Mouse (Mus musculus): Measurements from ENCODE around the gene Rpl11. TPM values are rescaled to one million over a fixed set of nuclear protein-coding genes. Genes with fewer than 3 reads are reported as not detected.

The Rpl11 gene
- polyA plus RNA-seq, 1 experiment from 2014 or later = 535 TPM

Other genes starting within 250 kb of the Rpl11 start
- gene Srsf10, start 197.7 kb downstream of the Rpl11 start, polyA plus RNA-seq (2015; fragmentation: Nextera tagmentation; extraction: Ambion mirVana) = 192 and 194 TPM in 2 replicates
- gene Pnrc2, start 179.6 kb downstream of the Rpl11 start, polyA plus RNA-seq (2015; fragmentation: Nextera tagmentation; extraction: Ambion mirVana) = 190 and 194 TPM in 2 replicates
- 0.68 and 0.70 TPM in 2 replicates for gene Cnr2, start 158.0 kb downstream of the Rpl11 start, polyA plus RNA-seq (2015; fragmentation: Nextera tagmentation; extraction: Ambion mirVana)
- 98.7 and 99.4 TPM in 2 replicates for gene Fuca1, start 132.7 kb downstream of the Rpl11 start, polyA plus RNA-seq (2015; fragmentation: Nextera tagmentation; extraction: Ambion mirVana)
- 107 and 110 TPM in 2 replicates for gene Hmgcl, start 107.0 kb downstream of the Rpl11 start, polyA plus RNA-seq (2015; fragmentation: Nextera tagmentation; extraction: Ambion mirVana)
- gene Gale, start 89.7 kb downstream of the Rpl11 start, polyA plus RNA-seq (2015; fragmentation: Nextera tagmentation; extraction: Ambion mirVana) = 25.1 and 30.0 TPM in 2 replicates
- gene Lypla2, start 80.8 kb downstream of the Rpl11 start, polyA plus RNA-seq (2015; fragmentation: Nextera tagmentation; extraction: Ambion mirVana) = 117 and 123 TPM in 2 replicates
- gene Pithd1, start 66.2 kb downstream of the Rpl11 start, polyA plus RNA-seq (2015; fragmentation: Nextera tagmentation; extraction: Ambion mirVana) = 49.0 and 49.8 TPM in 2 replicates
- gene Eloa, start 31.7 kb downstream of the Rpl11 start, polyA plus RNA-seq (2015; fragmentation: Nextera tagmentation; extraction: Ambion mirVana) = 29.1 and 30.9 TPM in 2 replicates
- gene Id3, start 90.1 kb upstream of the Rpl11 start, polyA plus RNA-seq (2015; fragmentation: Nextera tagmentation; extraction: Ambion mirVana) = 764 and 829 TPM in 2 replicates
- gene E2f2, start 119.0 kb upstream of the Rpl11 start, polyA plus RNA-seq (2015; fragmentation: Nextera tagmentation; extraction: Ambion mirVana) = 3.2 and 3.8 TPM in 2 replicates
- 2.7 and 3.0 TPM in 2 replicates for gene Asap3, start 152.9 kb upstream of the Rpl11 start, polyA plus RNA-seq (2015; fragmentation: Nextera tagmentation; extraction: Ambion mirVana)
- 11.2 and 12.3 TPM in 2 replicates for gene Tcea3, start 194.3 kb upstream of the Rpl11 start, polyA plus RNA-seq (2015; fragmentation: Nextera tagmentation; extraction: Ambion mirVana)
- gene Zfp46, start 231.3 kb upstream of the Rpl11 start, polyA plus RNA-seq (2015; fragmentation: Nextera tagmentation; extraction: Ambion mirVana) = 13.8 and 15.2 TPM in 2 replicates

Data from kidney, postnatal 0 days (tissue).